9 mouse cellular contexts compared by ENCODE assay signal in genomic region chr10:60246519-60246918, GRCm38 (mm10). TPM values are rescaled to one million over a fixed set of nuclear protein-coding genes. Genes with fewer than 3 reads are reported as not detected.
DNase-seq lines count a peak whose midpoint lies in the region; ATAC-seq lines count a peak whose summit lies in the region.
"Had no signal": no experiment of that assay in that cellular context is flagged by ENCODE, and none has a peak within 500 bp of the region (broad histone marks: within the 10 kb centered on the region; RNA-seq: fewer than 3 reads in every experiment).

No protein-coding gene starts in this region.

- no peaks in the 10 kb centered on the region for H3K36me3 ChIP-seq in embryonic facial prominence, embryonic 10.5 days (replicated peaks)
- H3K36me3 ChIP-seq in liver, embryonic 13.5 days = no peaks in the 10 kb centered on the region
- H3K36me3 ChIP-seq: heart, embryonic 13.5 days had no signal

- H3K4me3 ChIP-seq in embryonic facial prominence, embryonic 10.5 days = no peak overlapping the region
- no peak overlapping the region for H3K4me3 ChIP-seq in liver, embryonic 13.5 days (replicated peaks)
- H3K4me3 ChIP-seq: heart, embryonic 13.5 days had no signal

- H3K27me3 ChIP-seq in embryonic facial prominence, embryonic 10.5 days (replicated peaks; ENCODE audit: low read depth, poor library complexity, severe bottlenecking) = no peaks in the 10 kb centered on the region
- no peaks in the 10 kb centered on the region for H3K27me3 ChIP-seq in liver, embryonic 13.5 days
- H3K27me3 ChIP-seq: heart, embryonic 13.5 days had no signal

- no peaks in the 10 kb centered on the region for H3K9me3 ChIP-seq in embryonic facial prominence, embryonic 10.5 days
- peaks cover 5% of the 10 kb centered on the region; the same call in 1 of the 2 replicates for H3K9me3 ChIP-seq in liver, embryonic 13.5 days (replicated peaks)

- WGBS in embryonic facial prominence, embryonic 10.5 days = 35% methylated on average over 5 of the region's 5 CpGs
- 28% methylated on average over 5 of the region's 5 CpGs for WGBS in liver, embryonic 13.5 days (ENCODE audit: insufficient replicate concordance)

- no peak overlapping the region for H3K9ac ChIP-seq in liver, embryonic 13.5 days
- H3K9ac ChIP-seq: heart, embryonic 13.5 days had no signal

- no peak overlapping the region for H3K4me2 ChIP-seq in liver, embryonic 13.5 days
- H3K4me2 ChIP-seq: heart, embryonic 13.5 days had no signal

- no peaks in the 10 kb centered on the region for H3K4me1 ChIP-seq in embryonic facial prominence, embryonic 10.5 days
- H3K4me1 ChIP-seq in liver, embryonic 13.5 days (replicated peaks) = no peaks in the 10 kb centered on the region
- H3K4me1 ChIP-seq: heart, embryonic 13.5 days had no signal

- H3K27ac ChIP-seq in embryonic facial prominence, embryonic 10.5 days (replicated peaks) = no peak overlapping the region
- no peak overlapping the region for H3K27ac ChIP-seq in liver, embryonic 13.5 days
- H3K27ac ChIP-seq: heart, embryonic 13.5 days had no signal

- ATAC-seq in inflammation-experienced regulatory T-cells, adult 6 months = peak; percentile 48
- no peak for ATAC-seq in liver, embryonic 13.5 days (ENCODE audit: low read depth)

- DNase-seq in 3T3-L1 (ENCODE audit: low read depth, low spot score) (peak; percentile 56), A20 (ENCODE audit: low read depth, low spot score) (peak; percentile 77)
- DNase-seq in adrenal gland, postnatal 14 days = peak; percentile 79
- DNase-seq in embryonic facial prominence, embryonic 10.5 days (ENCODE audit: low spot score) = peak; percentile 72
- DNase-seq in liver, embryonic 13.5 days = peak; percentile 32
- peak; percentile 87 for DNase-seq in retina, embryonic 14.5 days (ENCODE audit: low spot score)
- DNase-seq in urinary bladder, postnatal 10 days (ENCODE audit: low spot score) = no peak

RNA-seq across cellular contexts. Expression of gene Chst3, which starts 27.5 kb away (rescaled TPM):
- 2.0 and 5.4 TPM in 2 replicates for total RNA-seq in adrenal gland, postnatal 14 days (2021)
- polyA plus RNA-seq in embryonic facial prominence, embryonic 10.5 days (2016; fragmentation: Nextera tagmentation; extraction: Ambion mirVana) = 1.8 and 1.9 TPM in 2 replicates
- under 1 TPM in 2 of 3 experiments, not detected in 1; 0.36 to 0.40 TPM for polyA plus RNA-seq in inflammation-experienced regulatory T-cells, adult 6 months (2017; shearing (Covaris generic))
- polyA plus RNA-seq in liver, embryonic 13.5 days (2015; fragmentation: Nextera tagmentation; extraction: Ambion mirVana) = 0.07 and 0.08 TPM in 2 replicates

RNA-seq across cellular contexts. Expression of gene Psap, which starts 30.9 kb away (rescaled TPM):
- 876 and 969 TPM in 2 replicates for total RNA-seq in adrenal gland, postnatal 14 days (2021)
- 47.1 and 49.0 TPM in 2 replicates for polyA plus RNA-seq in embryonic facial prominence, embryonic 10.5 days (2016; fragmentation: Nextera tagmentation; extraction: Ambion mirVana)
- 100 to 1,000 TPM in 2 of 3 experiments, 10 to 100 TPM in 1; 79.4 to 218 (median 211) TPM for polyA plus RNA-seq in inflammation-experienced regulatory T-cells, adult 6 months (2017; shearing (Covaris generic))
- polyA plus RNA-seq in liver, embryonic 13.5 days (2015; fragmentation: Nextera tagmentation; extraction: Ambion mirVana) = 52.6 and 54.5 TPM in 2 replicates
